Mouse (Mus musculus) kidney, postnatal 4 days (tissue): ENCODE measurements around the gene Ehd4.

ENCODE experiments used
- DNase-seq, 2 experiments: peaks; one replicate each; pipeline ENCODE4 v3.0.0; 2021; ENCODE audit warnings: mixed read lengths in 2 of 2

The Ehd4 gene

DNA sequence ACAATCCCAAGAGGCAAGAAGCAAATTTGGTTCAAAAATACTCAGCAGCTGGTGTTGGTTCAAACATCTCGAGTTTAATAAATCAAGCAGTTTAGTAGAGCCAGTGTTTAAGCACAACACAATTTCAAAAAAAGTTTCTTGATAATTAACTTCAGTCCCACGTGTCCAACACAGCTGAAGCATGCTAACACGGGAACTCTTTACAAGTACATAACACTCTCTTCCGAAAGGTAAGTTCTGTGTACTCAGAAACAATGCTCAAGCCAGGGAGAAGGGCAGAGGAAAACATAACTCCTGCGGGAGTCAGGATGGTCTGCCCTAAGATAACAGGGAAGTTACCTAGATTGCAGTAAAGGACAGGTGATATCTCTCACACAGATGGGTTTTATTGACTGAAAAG is 12.1 kb downstream of the Ehd4 start:
- DNase-seq = no peak

DNA sequence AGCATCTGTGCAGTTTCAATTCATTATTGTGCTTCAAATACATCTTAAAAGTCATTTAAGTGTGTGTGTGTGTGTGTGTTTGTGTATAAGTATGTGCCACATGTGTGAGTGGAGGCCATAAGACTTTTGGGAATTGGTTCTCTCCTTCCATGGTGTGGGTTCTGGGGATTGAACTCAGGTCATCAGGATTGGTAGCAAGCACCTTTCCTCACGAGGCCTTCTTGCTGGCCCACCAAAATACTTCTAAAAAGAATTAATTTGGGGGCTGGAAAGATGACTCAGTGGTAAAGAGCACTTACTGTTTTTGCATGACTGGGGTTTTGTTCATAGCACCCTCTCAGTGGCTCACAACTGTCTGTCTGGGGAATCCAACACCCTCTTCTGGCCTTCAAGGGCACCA is 12.7 kb downstream of the Ehd4 start:
- no peak for DNase-seq

DNA sequence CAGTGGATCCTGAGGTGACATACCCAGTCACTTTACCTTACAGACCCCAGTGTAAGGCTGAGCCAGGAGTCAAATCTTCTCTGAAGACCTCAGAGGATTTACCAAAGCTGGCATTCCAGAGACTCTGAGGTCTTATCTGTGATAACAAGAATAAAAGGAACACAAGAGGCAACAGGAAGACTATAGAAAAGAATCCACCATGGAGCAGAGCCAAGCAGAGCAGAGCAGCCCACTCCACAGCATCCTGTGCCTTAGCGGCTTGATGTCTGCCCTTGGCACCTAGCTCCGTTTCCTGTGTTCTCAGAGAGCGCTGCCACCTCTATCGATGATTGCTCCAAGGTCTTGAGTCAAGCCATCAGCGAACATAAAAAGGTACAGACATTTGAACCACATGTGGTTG is 14.1 kb downstream of the Ehd4 start:
- DNase-seq = no peak

DNA sequence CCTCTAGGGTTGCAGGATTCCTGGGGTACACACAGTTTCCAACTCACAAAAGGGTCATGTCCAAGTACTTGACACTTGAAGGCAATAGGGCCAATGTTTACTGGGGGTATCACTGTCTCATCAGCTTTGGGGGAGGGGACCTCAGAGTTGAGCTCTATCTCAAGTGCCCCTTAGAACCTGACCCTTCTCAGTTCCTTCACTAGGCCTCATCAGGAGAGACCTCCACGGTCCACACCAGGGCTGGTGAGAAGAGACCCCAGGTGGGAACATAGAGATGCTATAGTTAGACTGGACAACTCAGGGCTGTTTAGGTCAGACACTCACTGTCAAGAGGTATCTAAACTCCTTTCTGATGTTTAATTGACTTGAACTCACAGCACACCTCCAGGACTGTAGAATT is 15.3 kb downstream of the Ehd4 start:
- no peak for DNase-seq

DNA sequence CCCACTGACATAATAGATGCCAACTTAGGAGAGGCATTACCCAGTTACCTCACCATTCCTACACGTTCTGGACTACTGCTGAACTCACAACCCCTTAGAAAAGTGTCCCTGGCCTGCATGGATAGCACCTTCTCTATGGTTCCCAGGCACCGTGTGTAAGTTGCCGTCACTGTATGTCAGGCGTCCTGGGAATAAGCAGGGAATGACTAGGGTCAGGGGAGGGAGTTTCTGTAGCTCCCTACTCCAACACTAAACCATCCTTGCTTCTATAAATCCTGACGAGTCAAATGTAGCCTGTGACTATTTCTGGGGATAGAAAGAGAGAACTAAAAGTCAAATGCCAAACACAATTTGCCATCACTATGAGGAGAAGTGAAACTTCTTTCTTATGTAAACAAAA is 17.1 kb downstream of the Ehd4 start:
- no peak for DNase-seq

DNA sequence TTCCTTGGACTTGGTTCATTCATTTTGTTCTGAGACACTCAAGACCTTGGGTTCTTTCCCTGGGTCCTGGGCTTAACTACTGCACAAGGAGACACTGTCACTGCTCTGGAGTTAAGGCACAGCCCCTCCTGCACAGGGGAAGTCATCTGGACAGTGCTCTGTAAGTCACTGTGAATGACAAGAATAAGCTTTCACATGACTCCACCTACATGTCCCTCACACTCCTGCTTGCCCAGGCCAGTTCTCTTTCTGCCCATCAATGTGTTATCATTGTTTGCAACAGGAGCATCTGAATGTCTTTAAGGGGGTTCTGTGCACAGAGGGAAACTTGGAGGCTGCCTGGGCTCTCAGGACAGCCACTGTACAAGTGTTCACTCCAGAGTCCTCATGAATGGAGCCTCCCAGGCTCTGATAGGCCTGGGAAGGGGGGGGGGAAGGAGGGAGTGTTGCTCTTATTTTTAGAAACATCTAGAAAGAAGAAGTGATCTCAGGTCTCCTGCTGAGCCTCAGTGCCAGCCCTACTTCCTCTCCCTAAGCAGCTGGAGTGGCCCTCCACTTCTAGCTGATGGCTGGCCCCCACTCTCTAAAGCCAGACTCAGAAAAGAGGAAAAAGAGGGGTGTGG is 19.8 kb downstream of the Ehd4 start:
- no peak for DNase-seq

DNA sequence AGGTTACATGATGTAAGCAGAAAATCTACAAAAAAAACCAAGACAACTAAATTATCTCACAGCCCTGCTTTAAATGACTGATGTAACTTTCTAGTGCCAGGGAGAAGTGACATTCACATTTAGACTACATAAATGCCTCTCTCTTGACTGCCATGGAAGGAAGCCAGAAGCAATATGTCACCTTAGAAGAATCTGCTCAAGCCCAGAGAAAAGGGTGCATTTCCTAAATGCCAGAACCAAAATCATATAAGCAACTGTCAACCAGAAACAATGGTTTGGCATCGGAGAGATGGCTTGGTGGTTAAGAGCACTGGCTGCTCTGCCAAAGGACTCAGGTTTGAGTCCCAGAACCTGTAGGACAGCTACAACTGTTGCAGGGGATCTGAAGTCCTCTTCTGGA is 22.5 kb downstream of the Ehd4 start:
- DNase-seq = no peak

DNA sequence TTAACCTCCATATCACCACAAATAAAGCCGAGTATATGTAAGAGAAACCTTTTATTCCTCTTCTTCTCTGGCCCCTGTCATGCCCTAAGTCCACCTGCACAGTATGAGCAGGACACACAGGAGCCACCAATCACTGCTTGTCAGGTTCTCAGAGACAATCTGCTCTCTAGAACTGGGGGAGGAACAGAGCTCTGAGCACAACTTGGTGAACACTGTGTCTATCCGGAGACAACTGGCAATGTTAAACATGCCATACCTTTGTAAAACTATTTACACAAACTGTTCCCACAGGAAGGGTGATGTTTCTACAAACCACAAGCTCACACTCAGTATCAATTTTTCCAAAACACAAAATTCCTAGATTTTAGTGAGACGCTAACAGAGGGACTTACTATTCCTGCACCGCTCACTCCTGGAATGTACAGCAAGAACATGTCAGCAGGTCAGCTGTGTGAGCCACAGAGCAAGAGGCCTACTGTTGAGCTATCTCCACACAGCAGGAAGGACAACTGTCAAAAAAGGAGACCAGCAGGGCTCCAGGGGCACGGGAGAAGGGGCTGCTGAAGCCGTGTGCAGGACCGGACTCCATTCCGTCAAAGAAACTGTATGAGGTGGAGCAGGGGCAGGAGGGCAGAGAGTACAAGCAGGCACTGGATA is 25.0 kb downstream of the Ehd4 start:
- no peak for DNase-seq

DNA sequence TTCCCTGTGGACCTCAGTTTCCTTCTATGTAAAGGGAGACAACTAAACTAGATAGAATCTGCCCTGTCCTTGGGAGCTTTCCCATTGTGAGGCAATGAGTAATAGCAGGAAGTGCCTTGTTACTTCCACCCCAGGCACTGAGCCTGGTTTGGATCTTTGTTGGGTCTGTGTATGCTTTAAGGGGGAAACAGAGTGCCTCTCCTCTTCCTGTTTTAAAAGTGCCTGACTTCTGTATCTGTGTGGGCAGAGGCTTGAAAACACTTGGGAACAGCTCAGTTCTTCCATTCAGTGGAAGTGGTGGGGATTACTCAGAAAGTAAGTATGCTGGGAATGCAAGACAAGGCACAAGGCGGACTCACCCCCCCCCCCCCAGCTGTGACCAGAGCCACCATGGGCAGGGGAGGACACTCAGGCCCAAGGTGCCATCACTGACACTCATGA is 25.8 kb downstream of the Ehd4 start:
- peak; percentile 19 to 47 for DNase-seq

DNA sequence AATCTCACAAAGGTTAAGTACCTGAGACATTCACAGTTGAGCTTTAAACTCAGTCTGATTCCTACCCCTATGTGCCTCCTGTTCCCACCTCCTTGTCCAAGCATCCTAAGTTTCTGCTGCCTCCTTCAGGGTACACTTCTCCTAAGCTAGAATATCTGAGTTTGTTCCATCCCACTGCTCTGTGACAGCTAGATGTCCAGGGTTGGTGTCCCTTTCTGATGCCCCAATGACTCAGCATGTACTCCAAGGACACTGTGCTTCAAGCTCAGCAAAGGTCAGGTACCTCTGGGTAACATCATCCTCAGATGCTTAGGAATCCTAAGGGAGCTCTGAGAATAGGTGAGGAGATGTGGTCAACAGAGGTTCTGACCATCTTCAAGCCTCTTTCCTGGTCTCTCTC is 26.4 kb downstream of the Ehd4 start:
- no peak for DNase-seq

DNA sequence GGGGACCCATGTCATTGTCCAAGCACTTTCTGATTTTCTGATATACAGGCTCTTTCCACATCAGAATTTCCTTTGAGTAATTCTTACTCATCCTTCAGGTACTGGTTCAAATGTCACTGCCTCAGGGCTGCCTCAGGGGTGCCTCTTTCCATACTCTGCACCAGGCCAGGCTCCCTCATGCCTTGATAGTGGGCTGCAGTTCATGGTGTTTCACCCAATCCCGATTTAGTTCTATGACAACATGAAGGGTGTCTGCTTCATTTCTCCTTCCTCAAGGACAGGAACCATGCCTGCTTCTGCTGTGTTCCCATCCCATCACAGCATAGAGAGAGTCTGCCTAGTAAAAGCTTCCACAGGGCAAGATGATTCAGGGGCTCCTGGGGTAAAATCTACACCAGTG is 27.5 kb downstream of the Ehd4 start:
- no peak for DNase-seq

DNA sequence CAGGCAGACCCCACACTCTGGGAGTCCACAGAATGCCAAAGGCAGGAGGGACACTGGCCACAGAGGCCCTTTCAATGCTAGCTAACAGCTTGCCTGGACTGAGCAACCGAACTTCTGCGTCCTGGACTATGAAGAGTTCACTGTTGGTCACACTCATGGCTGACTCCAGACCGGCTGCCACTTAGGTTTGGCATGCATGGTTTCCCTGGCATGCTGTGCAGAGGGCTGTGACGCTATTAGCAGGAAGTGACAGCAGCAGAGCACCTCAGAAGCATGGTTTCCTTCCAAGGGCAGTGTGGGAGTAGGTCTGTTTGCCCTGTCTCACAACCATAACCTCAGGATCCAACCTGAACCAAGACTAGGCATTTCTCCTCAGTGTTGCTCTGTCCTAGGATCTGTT is 28.0 kb downstream of the Ehd4 start:
- no peak for DNase-seq

DNA sequence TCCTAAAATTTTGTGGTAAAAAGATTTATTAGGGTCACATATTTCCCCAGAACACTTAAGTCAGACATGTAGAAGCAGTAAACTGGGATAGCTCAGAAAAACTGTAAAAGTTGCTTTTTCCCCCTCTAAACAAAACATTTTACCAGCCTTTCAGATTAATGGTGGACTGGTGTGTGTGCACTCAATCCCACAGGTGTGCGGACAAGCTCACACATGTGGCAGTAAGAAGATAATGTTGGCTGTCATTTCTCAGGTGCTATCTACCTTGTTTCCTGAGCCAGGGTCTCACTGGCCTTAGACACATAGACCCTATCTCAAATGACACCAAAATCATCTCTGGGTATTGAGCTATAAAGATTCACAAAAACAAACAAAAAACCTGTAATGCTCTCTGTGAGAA is 28.9 kb downstream of the Ehd4 start:
- DNase-seq = no peak

DNA sequence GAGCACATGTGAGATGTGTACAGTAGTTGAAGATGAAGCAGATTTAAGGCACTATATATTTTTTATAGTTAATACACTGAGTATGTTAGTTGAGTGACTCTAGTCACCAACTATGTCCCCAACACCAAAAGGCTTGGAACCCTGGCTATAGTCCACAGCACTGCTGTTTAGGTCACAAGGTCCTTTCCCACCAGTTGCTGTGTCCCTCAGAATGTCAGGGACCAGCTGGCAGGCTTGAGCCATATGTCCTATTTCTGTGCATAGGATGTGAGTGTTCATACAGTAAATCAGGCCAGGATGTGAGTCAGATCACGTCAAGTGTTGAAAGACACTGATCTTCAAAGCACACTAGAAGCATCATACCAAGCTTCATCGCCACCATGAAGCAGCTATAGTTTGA is 29.5 kb downstream of the Ehd4 start:
- DNase-seq = peak in 1 of 2 experiments; percentile 44

DNA sequence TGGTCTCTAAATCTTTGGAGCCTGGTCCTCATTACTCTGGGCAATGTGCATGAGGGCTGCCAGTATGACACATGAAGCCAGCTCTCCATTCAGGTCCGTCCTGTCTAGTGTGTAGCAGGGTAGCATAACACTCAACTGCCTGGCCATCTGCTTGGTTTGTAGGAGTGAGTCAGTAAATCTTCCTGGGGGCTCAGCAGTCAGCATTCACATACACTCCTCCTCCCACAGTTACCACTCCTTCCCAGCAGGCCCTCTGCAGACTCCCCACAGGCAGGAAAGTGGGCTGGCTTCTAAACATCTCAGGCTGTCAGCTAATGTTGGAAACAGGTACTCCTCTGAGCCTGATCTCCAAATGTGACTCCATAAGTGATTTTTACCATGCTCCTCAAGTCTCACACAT is 30.3 kb downstream of the Ehd4 start:
- peak in 1 of 2 experiments; percentile 35 for DNase-seq

DNA sequence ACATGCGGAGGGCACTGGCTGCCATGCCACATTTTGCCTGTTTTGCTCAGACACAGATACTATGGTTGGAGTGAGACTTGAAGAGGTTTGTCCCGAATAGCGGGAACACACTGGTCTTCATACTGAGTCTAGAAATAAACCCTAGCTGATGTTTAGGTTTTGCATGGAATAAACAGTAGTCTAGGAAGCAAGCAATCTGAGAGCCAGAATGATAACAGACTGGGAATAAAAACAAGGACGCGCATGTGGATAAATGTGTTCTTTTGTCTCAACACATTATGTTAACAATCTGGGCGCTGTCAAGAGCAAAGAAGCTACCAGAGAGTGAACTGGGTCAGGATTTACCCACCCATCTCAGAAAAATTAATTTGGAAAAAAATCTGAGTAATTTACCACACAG is 31.4 kb downstream of the Ehd4 start:
- DNase-seq = no peak

DNA sequence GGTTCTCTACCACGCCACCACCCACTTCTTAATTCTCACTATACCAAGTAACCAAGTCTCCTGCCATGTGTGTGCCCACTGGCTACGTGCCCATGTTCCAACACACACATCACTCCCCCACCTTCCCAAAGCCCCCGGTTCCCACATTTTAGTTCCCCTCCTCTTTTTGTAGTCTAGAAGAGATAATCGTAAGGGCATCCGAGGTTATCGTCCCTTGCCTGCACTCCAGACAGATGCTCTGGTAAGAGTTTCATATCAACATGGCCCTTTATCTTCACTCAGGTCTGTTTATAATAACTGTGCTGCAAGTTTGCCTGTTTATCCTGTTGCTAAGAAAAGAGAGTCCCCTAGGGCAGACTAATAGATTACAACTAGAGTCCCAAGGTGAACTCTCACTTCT is 37.1 kb downstream of the Ehd4 start:
- no peak for DNase-seq

DNA sequence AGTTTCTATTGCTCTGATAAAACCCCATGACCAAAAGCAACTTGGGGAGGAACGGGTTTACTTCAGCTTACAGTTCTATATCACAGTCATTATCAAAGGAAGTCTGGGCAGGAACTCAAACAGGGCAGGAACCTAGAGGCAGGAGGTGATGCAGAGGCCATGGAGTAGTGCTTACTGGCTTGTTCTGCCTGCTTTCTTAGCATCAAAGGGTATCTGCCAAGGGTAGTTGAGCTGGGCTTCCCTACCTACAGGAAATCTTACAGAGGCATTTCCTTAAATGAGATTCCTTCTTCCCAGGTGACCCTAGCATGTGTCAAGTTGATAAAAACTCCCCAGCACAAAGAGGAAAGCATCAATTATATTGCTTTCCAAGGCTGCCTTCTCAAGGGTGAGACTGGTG is 38.0 kb downstream of the Ehd4 start:
- no peak for DNase-seq

DNA sequence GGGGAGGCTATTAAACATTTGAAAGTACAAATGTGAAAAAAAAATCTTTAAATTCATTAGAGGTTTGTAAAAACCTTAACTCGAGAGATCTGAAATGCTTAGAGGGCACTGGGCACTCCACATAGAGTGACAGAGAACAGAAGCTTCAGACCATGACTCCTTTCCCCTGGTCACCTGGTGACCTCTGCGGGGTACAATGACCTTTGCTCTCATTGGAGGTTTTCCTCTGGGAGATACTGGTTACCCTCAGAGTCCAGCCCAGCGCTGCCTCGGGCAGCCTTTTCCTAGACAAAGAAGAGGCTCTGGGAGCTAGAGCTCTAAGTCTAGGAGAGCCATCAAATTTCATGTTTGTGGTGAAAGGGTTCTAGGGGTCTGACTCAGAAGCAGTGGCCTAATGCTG is 39.4 kb downstream of the Ehd4 start:
- no peak for DNase-seq

DNA sequence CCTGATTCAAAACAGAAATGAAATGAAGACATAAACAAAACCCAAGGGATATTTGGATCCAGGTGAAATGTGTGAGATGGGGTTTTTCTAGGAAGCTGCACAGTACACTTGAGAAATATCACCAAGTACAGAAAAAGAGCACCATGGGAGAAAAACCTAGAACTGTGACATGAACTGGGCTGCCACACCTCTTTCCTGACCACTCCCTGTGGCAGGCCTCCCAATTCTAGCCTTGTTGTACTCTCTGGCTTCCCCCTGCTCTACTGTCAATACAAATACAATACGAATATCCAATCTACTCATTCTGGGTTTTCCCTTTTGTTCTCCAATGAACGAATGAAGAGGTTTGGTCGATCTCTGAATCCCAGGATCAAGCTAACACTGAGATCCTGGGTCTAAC is 40.4 kb downstream of the Ehd4 start:
- DNase-seq = no peak

DNA sequence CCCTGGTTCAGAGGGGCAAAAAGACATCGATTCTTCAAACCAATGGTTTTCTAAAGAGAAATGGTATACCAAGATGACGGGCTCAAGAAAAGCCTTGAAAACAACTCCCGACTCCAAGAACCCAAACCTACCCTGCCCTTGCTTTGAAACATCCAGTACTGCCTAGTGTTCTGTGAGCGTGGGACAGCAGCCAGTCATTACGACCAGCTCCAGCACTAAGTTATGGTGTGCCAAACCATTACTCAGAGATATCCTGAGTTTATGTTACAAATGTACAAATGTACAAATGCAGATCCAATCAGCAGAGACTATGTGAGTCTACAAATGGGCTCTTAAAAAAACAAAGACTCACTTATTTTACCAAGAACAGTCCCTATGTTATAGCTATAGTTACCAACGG is 40.9 kb downstream of the Ehd4 start:
- no peak for DNase-seq

DNA sequence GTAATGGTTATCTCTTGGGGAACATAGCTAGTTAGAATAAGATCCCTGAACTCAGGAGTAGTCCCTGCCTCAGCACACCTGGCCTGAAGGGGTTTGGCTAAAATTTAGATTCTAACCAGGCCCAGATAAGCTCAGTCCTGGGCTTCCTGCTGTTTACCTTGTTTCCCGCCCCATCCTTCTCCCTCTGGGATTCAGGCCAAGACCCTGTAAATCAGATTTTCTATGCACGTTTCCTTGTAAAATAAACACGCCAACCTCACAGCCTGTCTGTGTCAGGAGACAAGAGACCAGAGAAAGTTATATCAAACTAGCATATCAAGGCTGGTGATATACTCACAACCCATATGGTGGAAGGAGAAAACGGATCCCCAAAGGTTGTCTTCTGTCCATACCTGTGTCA is 42.8 kb downstream of the Ehd4 start:
- peak in 1 of 2 experiments; percentile 27 for DNase-seq

DNA sequence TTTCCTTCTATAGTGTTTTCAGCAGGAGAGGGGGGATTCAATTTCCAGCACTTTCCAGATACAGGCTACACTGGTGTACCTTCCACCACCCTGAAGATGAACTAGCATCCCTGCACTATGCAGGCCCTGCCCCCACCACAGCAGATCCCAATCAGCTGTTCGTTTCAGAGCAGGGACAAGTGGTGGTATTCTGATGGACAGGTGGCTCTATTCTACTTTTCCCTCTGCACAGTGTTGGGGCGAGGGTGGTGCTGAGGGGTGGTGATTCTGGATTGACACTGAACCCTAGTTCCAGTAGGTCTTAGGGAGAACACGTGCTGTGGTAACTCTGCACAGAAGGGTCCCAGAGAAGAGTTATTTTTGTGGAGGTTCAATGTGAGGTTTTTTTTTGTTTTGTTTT is 43.2 kb downstream of the Ehd4 start:
- no peak for DNase-seq

DNA sequence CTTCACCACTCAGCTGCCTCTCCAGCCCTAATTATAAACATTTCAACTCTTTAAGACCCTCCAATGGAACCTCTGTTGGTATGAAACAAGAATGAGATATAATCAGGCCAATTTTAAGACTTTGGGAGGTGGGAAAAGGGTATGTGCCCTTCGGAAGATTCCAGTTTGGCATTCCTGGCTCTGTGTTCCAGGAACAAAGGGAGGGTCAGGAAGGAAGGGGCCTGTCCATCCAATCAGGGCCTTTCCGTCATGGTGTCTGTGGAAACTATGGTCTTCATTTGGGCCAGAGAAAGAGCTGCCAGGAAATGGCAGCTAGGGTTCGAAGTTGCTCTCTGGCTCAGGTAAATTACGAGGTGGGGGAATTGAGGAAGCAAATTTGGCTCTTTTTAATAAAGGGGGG is 46.3 kb downstream of the Ehd4 start:
- DNase-seq = no peak

DNA sequence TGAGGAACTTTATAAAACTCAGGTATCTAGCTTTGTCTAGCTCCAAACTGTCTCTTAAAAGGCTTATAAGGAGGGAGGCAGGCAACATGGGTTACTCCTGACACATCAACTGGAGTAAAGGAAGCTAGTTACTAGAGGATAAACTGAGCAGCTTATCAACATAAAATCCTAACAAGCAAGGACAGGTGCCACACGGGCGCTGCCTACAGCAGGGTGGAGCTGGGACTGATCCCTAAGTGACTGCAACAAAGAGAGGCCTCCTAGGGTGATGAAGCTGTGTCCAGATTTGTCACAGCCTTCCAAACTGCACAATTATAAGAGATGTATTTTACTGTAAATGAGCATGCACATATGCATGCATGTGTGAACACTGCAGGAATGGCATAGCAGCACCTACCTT is 47.0 kb downstream of the Ehd4 start:
- no peak for DNase-seq
